Mouse (Mus musculus): ENCODE data around the gene Tnp2. TPM values are rescaled to one million over a fixed set of nuclear protein-coding genes. Genes with fewer than 3 reads are reported as not detected.

Gene Tnp2
- polyA plus RNA-seq, 1 experiment from 2014 or later, result not detected

DNA sequence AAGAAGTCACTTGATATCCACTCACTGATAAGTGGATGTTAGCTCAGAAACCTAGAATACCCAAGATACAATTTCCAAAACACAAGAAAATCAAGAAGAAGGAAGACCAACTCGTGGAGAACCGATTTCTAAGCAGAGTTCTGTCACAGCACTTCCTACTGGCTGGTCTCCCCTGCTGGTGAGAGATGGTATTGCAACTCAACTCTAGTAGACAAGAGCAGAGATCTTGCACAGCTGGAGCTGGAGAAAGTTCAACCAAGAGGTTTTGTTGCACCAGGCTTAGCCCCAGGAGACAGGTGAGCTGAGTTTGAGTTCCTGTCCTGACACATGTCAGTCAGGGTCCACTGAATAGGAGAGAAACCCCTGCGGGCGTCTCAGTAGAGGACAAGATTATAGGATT is 21.3 kb downstream of the Tnp2 start:
- Histone ChIP-seq H3K4me2 (ENCODE audit: low read depth, low read length) (no peak overlapping the region), H3K4me3 (ENCODE audit: low read depth, low read length) (no peak overlapping the region), H3K36me3 (ENCODE audit: control insufficient read depth, insufficient read depth) (no peaks in the 10 kb centered on the region), H3K4me1 (ENCODE audit: control insufficient read depth, low read depth, low read length) (no peaks in the 10 kb centered on the region; the same call in 1 of the 2 replicates), H3K9me3 (replicated peaks; ENCODE audit: control insufficient read depth, low read length) (no peaks in the 10 kb centered on the region), H3K27ac (ENCODE audit: low read length) (no peak overlapping the region), H3K27me3 (ENCODE audit: control insufficient read depth, insufficient read depth, low read depth, low read length) (no peaks in the 10 kb centered on the region; the same call in 1 of the 2 replicates), H3K9ac (ENCODE audit: low read depth, low read length) (no peak overlapping the region)
- no peak for ATAC-seq (ENCODE audit: low read depth)
- 37% methylated on average over 4 of the region's 4 CpGs for WGBS (ENCODE audit: insufficient replicate concordance)

- H3K36me3 ChIP-seq (ENCODE audit: control insufficient read depth, insufficient read depth), result no peaks in the 10 kb centered on the region
- WGBS (ENCODE audit: insufficient replicate concordance), result 28% methylated on average over 2 of the region's 2 CpGs
- no peak overlapping the region for H3K27ac ChIP-seq (ENCODE audit: low read length)
- no peaks in the 10 kb centered on the region for H3K9me3 ChIP-seq (replicated peaks; ENCODE audit: control insufficient read depth, low read length)
- H3K27me3 ChIP-seq (ENCODE audit: control insufficient read depth, insufficient read depth, low read depth, low read length), result peaks cover 2% of the 10 kb centered on the region
- no peak for ATAC-seq (ENCODE audit: low read depth)
- H3K4me2 ChIP-seq (ENCODE audit: low read depth, low read length), result no peak overlapping the region
- H3K9ac ChIP-seq (ENCODE audit: low read depth, low read length), result no peak overlapping the region
- no peaks in the 10 kb centered on the region; the same call in 1 of the 2 replicates for H3K4me1 ChIP-seq (ENCODE audit: control insufficient read depth, low read depth, low read length)
- H3K4me3 ChIP-seq (ENCODE audit: low read depth, low read length), result no peak overlapping the region
Measured at GRCm38 (mm10) chr16:10764323-10764722, 24.1 kb downstream of the Tnp2 start.

DNA sequence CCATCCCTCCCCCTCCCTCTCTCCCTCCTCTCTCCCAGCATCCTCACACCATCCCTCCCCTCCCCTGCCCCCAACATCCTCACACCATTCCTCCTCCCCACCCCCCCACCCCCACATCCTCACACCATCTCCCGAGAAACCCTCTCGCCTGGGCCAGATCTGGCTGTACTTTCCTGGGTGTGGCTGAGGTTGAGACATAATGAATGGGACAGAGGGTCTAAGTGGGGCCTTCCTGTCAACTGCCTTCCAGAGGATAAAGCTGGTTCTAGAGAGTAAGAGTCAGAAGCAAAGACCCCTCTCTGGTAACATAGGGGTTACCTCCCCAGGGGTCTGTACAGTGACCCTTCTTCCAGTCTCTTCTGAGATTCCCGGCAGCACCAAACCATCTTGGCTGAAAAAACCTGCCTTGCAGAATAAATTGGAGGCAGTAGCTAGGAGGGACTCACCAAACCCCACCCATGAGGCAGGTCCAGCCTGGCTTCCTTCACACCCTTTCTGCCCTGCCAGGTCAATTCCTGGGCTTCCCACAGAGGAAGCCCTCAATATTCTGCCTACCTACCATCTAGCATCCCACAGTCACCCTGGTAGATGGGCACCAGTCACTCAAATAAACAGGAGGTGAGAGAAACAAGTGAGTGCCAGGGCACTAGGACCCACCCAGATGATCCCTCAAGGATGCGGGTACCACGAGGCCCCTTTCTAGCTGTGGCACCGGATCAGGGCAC is 24.8 kb downstream of the Tnp2 start:
- Histone ChIP-seq H3K9ac (ENCODE audit: low read depth, low read length) (no peak overlapping the region), H3K36me3 (ENCODE audit: control insufficient read depth, insufficient read depth) (no peaks in the 10 kb centered on the region)

DNA sequence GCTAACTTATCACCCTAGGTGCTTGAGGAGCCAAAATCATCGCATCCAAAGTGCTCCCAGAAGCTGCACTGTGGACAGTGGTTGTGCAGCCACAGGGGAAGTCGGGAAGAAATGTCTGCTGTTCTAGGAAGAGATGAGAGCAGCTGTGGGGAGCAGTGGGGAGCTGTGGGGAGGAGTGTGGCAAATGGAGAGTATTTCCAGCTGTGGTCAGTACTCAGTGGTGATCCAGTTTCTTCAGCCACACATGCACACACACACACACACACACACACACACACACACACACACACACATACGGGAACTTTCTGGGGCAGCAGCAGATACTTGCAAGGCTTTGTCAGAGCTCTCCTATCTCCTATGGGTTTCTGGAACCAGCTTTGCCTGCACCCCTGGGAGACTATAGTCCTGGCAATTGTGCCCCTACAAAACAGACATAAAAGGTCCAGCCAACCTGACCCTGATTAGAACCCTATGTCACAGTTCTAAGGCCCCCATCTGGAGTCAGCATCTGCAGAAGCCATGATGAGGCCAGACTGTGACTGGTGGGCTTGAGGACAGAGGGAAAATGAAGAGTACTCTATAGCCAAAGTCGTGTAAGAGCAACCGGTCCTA is 25.8 kb downstream of the Tnp2 start:
- Histone ChIP-seq H3K9ac (ENCODE audit: low read depth, low read length) (no peak overlapping the region), H3K4me2 (ENCODE audit: low read depth, low read length) (no peak overlapping the region), H3K4me3 (ENCODE audit: low read depth, low read length) (no peak overlapping the region), H3K4me1 (ENCODE audit: control insufficient read depth, low read depth, low read length) (no peaks in the 10 kb centered on the region), H3K27me3 (ENCODE audit: control insufficient read depth, insufficient read depth, low read depth, low read length) (peaks cover 2% of the 10 kb centered on the region; the same call in 1 of the 2 replicates), H3K36me3 (ENCODE audit: control insufficient read depth, insufficient read depth) (no peaks in the 10 kb centered on the region), H3K27ac (ENCODE audit: low read length) (no peak overlapping the region), H3K9me3 (replicated peaks; ENCODE audit: control insufficient read depth, low read length) (no peaks in the 10 kb centered on the region)
- no peak for ATAC-seq (ENCODE audit: low read depth)
- whole genome bisulfite sequencing (ENCODE audit: insufficient replicate concordance), result 44% methylated on average over 5 of the region's 5 CpGs

More for the DNA sequence above, 24.8 kb downstream of the Tnp2 start:
- Histone ChIP-seq H3K27me3 (ENCODE audit: control insufficient read depth, insufficient read depth, low read depth, low read length) (peaks cover 2% of the 10 kb centered on the region), H3K9me3 (replicated peaks; ENCODE audit: control insufficient read depth, low read length) (no peaks in the 10 kb centered on the region), H3K27ac (ENCODE audit: low read length) (no peak overlapping the region), H3K4me1 (ENCODE audit: control insufficient read depth, low read depth, low read length) (no peaks in the 10 kb centered on the region; the same call in 1 of the 2 replicates), H3K4me2 (ENCODE audit: low read depth, low read length) (no peak overlapping the region), H3K4me3 (ENCODE audit: low read depth, low read length) (no peak overlapping the region)
- WGBS (ENCODE audit: insufficient replicate concordance), result 37% methylated on average over 6 of the region's 6 CpGs
- no peak for ATAC-seq (ENCODE audit: low read depth)

- no peak overlapping the region for H3K4me2 ChIP-seq (ENCODE audit: low read depth, low read length)
- H3K4me3 ChIP-seq (ENCODE audit: low read depth, low read length), result no peak overlapping the region
- WGBS (ENCODE audit: insufficient replicate concordance), result 53% methylated on average over 8 of the region's 8 CpGs
- H3K9ac ChIP-seq (ENCODE audit: low read depth, low read length), result no peak overlapping the region
- no peak for ATAC-seq (ENCODE audit: low read depth)
- no peak overlapping the region for H3K27ac ChIP-seq (ENCODE audit: low read length)
- no peaks in the 10 kb centered on the region for H3K36me3 ChIP-seq (ENCODE audit: control insufficient read depth, insufficient read depth)
- H3K27me3 ChIP-seq (ENCODE audit: control insufficient read depth, insufficient read depth, low read depth, low read length), result peaks cover 2% of the 10 kb centered on the region; the same call in 1 of the 2 replicates
- no peaks in the 10 kb centered on the region for H3K9me3 ChIP-seq (replicated peaks; ENCODE audit: control insufficient read depth, low read length)
- no peaks in the 10 kb centered on the region for H3K4me1 ChIP-seq (ENCODE audit: control insufficient read depth, low read depth, low read length)
Measured at GRCm38 (mm10) chr16:10761182-10761581, 27.3 kb downstream of the Tnp2 start.

GRCm38 (mm10) chr16:10756168-10756567 is 32.3 kb downstream of the Tnp2 start:
- no peaks in the 10 kb centered on the region for H3K9me3 ChIP-seq (replicated peaks; ENCODE audit: control insufficient read depth, low read length)
- H3K27me3 ChIP-seq (ENCODE audit: control insufficient read depth, insufficient read depth, low read depth, low read length), result peaks cover 2% of the 10 kb centered on the region; the same call in 1 of the 2 replicates
- no peak overlapping the region for H3K9ac ChIP-seq (ENCODE audit: low read depth, low read length)
- WGBS (ENCODE audit: insufficient replicate concordance), result 48% methylated on average over 6 of the region's 6 CpGs
- no peak overlapping the region for H3K27ac ChIP-seq (ENCODE audit: low read length)
- H3K36me3 ChIP-seq (ENCODE audit: control insufficient read depth, insufficient read depth), result no peaks in the 10 kb centered on the region
- ATAC-seq (ENCODE audit: low read depth), result no peak
- no peaks in the 10 kb centered on the region for H3K4me1 ChIP-seq (ENCODE audit: control insufficient read depth, low read depth, low read length)
- no peak overlapping the region for H3K4me3 ChIP-seq (ENCODE audit: low read depth, low read length)
- H3K4me2 ChIP-seq (ENCODE audit: low read depth, low read length), result no peak overlapping the region

GRCm38 (mm10) chr16:10754521-10755296 is 33.8 kb downstream of the Tnp2 start:
- 57% methylated on average over 3 of the region's 3 CpGs for WGBS (ENCODE audit: insufficient replicate concordance)
- no peaks in the 10 kb centered on the region for H3K4me1 ChIP-seq (ENCODE audit: control insufficient read depth, low read depth, low read length)
- peaks cover under 1% of the 10 kb centered on the region; the same call in 1 of the 2 replicates for H3K27me3 ChIP-seq (ENCODE audit: control insufficient read depth, insufficient read depth, low read depth, low read length)
- H3K9me3 ChIP-seq (replicated peaks; ENCODE audit: control insufficient read depth, low read length), result no peaks in the 10 kb centered on the region
- no peaks in the 10 kb centered on the region for H3K36me3 ChIP-seq (ENCODE audit: control insufficient read depth, insufficient read depth)
- H3K9ac ChIP-seq (ENCODE audit: low read depth, low read length), result no peak overlapping the region
- no peak for ATAC-seq (ENCODE audit: low read depth)
- H3K27ac ChIP-seq (ENCODE audit: low read length), result no peak overlapping the region
- H3K4me3 ChIP-seq (ENCODE audit: low read depth, low read length), result no peak overlapping the region
- no peak overlapping the region for H3K4me2 ChIP-seq (ENCODE audit: low read depth, low read length)

DNA sequence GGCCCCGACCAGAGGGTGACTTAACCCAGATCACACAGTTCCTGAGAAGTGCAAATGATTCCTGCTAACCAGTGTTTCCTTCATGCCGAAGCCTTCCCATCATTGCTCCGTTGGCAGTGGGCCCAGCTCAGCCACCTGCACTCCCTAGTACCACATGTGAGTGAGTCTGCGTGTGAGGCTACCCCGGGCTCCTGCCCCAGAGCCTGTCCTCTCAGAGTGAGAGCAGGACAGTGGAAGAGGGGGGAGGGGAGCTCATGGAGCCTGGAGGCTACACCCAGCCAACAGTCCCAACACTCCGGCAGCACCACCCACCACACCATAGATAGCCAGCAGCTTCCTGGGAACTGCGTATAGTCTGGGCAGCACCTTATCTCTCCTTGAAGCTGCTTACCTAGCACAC is 38.6 kb downstream of the Tnp2 start:
- WGBS (ENCODE audit: insufficient replicate concordance), result 62% methylated on average over 7 of the region's 7 CpGs
- no peak overlapping the region for H3K27ac ChIP-seq (ENCODE audit: low read length)

More for the DNA sequence above, 38.6 kb downstream of the Tnp2 start:
- no peak for ATAC-seq (ENCODE audit: low read depth)
- no peak overlapping the region for H3K9ac ChIP-seq (ENCODE audit: low read depth, low read length)
- no peaks in the 10 kb centered on the region for H3K9me3 ChIP-seq (replicated peaks; ENCODE audit: control insufficient read depth, low read length)
- no peak overlapping the region for H3K4me3 ChIP-seq (ENCODE audit: low read depth, low read length)
- H3K4me1 ChIP-seq (ENCODE audit: control insufficient read depth, low read depth, low read length), result no peaks in the 10 kb centered on the region
- H3K4me2 ChIP-seq (ENCODE audit: low read depth, low read length), result no peak overlapping the region
- H3K27me3 ChIP-seq (ENCODE audit: control insufficient read depth, insufficient read depth, low read depth, low read length), result no peaks in the 10 kb centered on the region
- no peaks in the 10 kb centered on the region for H3K36me3 ChIP-seq (ENCODE audit: control insufficient read depth, insufficient read depth)

Data from liver, embryonic 16.5 days (tissue).